Mouse (Mus musculus) forebrain, postnatal 0 days (tissue): ENCODE results near the gene Morn1. TPM values are rescaled to one million over a fixed set of nuclear protein-coding genes. Genes with fewer than 3 reads are reported as not detected.
A peak's percentile ranks its signal among the peaks of the same experiment; 100 is the strongest.

Experiments used
- ATAC-seq: fragments of 200-750 bp; cut with Nextera tagmentation; 2 replicates; pipeline ENCODE4 v1.8.0; 2017; ENCODE audit warnings: mild to moderate bottlenecking, moderate library complexity
- DNase-seq: peaks from one replicate; pipeline ENCODE4 v3.0.0-alpha.2; 2015
- H3K27ac ChIP-seq: fragments of 300-500 bp; sonication (generic); 2 replicates; pipeline ENCODE4 v1.5.1; 2014; ENCODE audit warnings: low read depth, mild to moderate bottlenecking, antibody characterized with exemption, low read length, moderate library complexity, mixed read lengths
- H3K27me3 ChIP-seq: fragments of 300-500 bp; sonication (generic); 2 replicates; pipeline ENCODE4 v1.6.1; 2014; ENCODE audit warnings: mild to moderate bottlenecking, low read length, mixed read lengths; ENCODE audit not compliant: insufficient read depth
- H3K36me3 ChIP-seq: fragments of 300-500 bp; sonication (generic); 2 replicates; pipeline ENCODE4 v1.6.1; 2014; ENCODE audit warnings: mild to moderate bottlenecking, moderate library complexity; ENCODE audit not compliant: insufficient read depth
- H3K4me1 ChIP-seq: fragments of 300-500 bp; sonication (generic); 2 replicates; pipeline ENCODE4 v1.6.1; 2014; ENCODE audit warnings: antibody characterized with exemption; ENCODE audit not compliant: insufficient read depth
- H3K4me2 ChIP-seq: fragments of 300-500 bp; sonication (generic); 2 replicates; pipeline ENCODE4 v1.6.1; 2014; ENCODE audit warnings: low read depth, mild to moderate bottlenecking, moderate library complexity
- H3K4me3 ChIP-seq: fragments of 300-500 bp; sonication (generic); 2 replicates; pipeline ENCODE4 v1.5.1; 2014; ENCODE audit warnings: low read depth, low read length, mixed read lengths
- H3K9ac ChIP-seq: fragments of 300-500 bp; sonication (generic); 2 replicates; pipeline ENCODE4 v1.6.1; 2014; ENCODE audit warnings: mild to moderate bottlenecking
- H3K9me3 ChIP-seq: fragments of 300-500 bp; sonication (generic); 2 replicates; pipeline ENCODE4 v1.6.1; 2016; ENCODE audit warnings: low read length
- CTCF ChIP-seq: sonication (generic); IDR thresholded peaks from 2 replicates; pipeline ENCODE4 v1.5.1; 2016; ENCODE audit warnings: antibody characterized with exemption, control low read depth, low read depth
- WGBS: fragments of 180-500 bp; shearing (Covaris S2); extraction: QIAGEN DNeasy Blood & Tissue Kit; methylation state at CpG from one replicate; pipeline ENCODE4 v1.1.7; 2014; 5-methylcytosine and 5-hydroxymethylcytosine counted together
- polyA plus RNA-seq: library from polyadenylated mRNA; unstranded; fragments of >200 nt; fragmentation: Nextera tagmentation; extraction: Ambion mirVana; gene quantifications from 2 replicates; pipeline ENCODE4 v1.2.1, GENCODE M21; 2015
- total RNA-seq: library from RNA; depleted of rRNA; stranded (reverse); fragments of >200 nt; gene quantifications from 2 replicates; pipeline ENCODE4 v1.2.3, GENCODE M21; 2014

The Morn1 gene
- total and polyA plus RNA-seq, 2 experiments from 2014 or later, result 7.4 to 9.7 TPM

DNA sequence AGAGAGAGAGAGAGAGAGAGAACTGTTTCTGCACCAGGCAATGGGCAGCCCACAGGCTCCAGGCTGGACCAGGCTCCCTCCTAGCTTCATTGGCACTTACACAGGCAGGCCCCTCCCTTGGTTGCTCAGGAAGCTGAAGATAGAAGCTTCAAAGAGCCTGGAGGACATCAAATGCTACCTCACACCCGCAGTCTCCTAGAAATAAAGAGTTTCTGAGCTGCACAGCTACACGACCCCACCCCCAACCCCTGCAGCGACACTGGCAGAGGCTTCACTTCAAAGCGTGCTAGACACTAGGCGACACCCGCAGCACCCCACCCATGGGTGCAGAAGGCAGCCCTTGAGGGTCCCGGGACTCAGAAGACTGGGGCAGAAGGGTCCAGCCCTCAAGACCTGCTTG, 36.3 kb upstream of the Morn1 start:
- TF ChIP-seq CTCF, result no peak
- no peak overlapping the region for H3K4me3 ChIP-seq
- WGBS, result 86% methylated on average over 7 of the region's 7 CpGs

GRCm38 (mm10) chr4:155056724-155057123, 29.7 kb upstream of the Morn1 start, which contains the start of gene Plch2:
Plch2 (minus strand) TSS chr4:155056784.
- Histone ChIP-seq H3K27me3 (no peaks in the 10 kb centered on the region), H3K9ac (no peak within 1 kb of the TSS), H3K4me2 (no peak within 1 kb of the TSS), H3K4me1 (no peaks in the 10 kb centered on the region), H3K9me3 (no peaks in the 10 kb centered on the region), H3K36me3 (no peaks in the 10 kb centered on the region), H3K4me3 (no peak within 1 kb of the TSS), H3K27ac (no peak within 1 kb of the TSS)
- no peak for DNase-seq
- no peak for TF ChIP-seq CTCF
- ATAC-seq, result no peak
- 34% methylated on average over 10 of the region's 10 CpGs for WGBS

More for the DNA sequence above, 36.3 kb upstream of the Morn1 start:
- Histone ChIP-seq H3K4me2 (no peak overlapping the region), H3K36me3 (no peaks in the 10 kb centered on the region), H3K27ac (no peak overlapping the region), H3K9me3 (no peaks in the 10 kb centered on the region), H3K27me3 (no peaks in the 10 kb centered on the region; the same call in 1 of the 2 replicates), H3K4me1 (no peaks in the 10 kb centered on the region), H3K9ac (no peak overlapping the region)
- DNase-seq (no peak), ATAC-seq (no peak)

DNA sequence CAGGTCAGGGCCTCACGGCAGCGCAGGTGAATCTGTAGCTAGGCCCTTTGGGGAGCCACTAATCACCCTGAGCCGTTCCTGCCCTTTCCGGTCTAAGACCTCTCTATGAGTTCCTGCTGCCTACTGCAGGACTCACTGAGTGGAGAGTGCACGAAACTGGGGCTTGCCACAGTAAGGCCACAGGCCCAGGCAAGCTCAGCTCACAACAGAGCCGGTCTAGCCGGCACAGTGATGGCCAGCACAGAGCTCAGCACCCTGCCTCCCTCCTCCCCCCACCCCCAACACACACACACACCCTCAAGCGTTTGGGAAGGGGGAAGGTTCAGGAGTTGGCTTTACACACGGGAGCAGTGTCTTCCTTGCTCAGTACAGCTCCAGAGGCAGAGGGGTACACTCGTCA, 28.1 kb upstream of the Morn1 start:
- ATAC-seq (no peak), DNase-seq (no peak)
- no peaks in the 10 kb centered on the region for H3K36me3 ChIP-seq

DNA sequence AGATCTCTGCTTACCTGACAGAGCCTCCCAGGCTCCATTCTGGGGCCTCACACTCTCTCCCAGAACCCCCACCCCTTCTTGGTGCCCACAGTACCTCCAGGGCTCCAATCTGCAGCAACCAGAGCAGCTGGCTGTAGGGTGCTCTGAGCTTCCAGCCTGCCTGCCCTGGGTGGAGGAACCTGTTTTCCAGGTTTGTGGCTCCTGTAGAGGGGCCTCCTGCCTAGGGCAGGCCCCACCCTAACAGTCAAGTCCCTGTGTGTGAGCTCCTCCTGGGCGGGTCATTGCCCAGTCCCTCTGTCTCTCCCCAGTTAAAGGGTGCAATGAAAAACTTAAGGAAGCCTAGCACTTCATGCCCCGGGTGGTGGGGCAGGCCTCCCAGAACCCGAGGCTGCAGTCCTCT, 22.5 kb upstream of the Morn1 start:
- ATAC-seq (no peak), DNase-seq (no peak)
- Histone ChIP-seq H3K27me3 (no peaks in the 10 kb centered on the region), H3K9ac (no peak overlapping the region), H3K4me3 (no peak overlapping the region), H3K4me2 (no peak overlapping the region), H3K9me3 (no peaks in the 10 kb centered on the region), H3K4me1 (peaks cover 12% of the 10 kb centered on the region), H3K27ac (no peak overlapping the region), H3K36me3 (peaks cover 5% of the 10 kb centered on the region; the same call in 1 of the 2 replicates)
- 54% methylated on average over 3 of the region's 3 CpGs for WGBS
- TF ChIP-seq CTCF, result no peak

More for the DNA sequence above, 28.1 kb upstream of the Morn1 start:
- WGBS, result 44% methylated on average over 10 of the region's 10 CpGs
- no peak overlapping the region for H3K27ac ChIP-seq
- H3K9me3 ChIP-seq, result no peaks in the 10 kb centered on the region
- H3K9ac ChIP-seq, result no peak overlapping the region
- no peaks in the 10 kb centered on the region for H3K27me3 ChIP-seq
- no peak overlapping the region for H3K4me3 ChIP-seq
- no peak for TF ChIP-seq CTCF
- no peak overlapping the region for H3K4me2 ChIP-seq
- H3K4me1 ChIP-seq, result no peaks in the 10 kb centered on the region

- peak; percentile 26; the same call in 1 of the 2 replicates for TF ChIP-seq CTCF
- Histone ChIP-seq H3K36me3 (peaks cover 9% of the 10 kb centered on the region), H3K4me3 (no peak overlapping the region), H3K4me1 (peaks cover 12% of the 10 kb centered on the region), H3K27ac (no peak overlapping the region), H3K27me3 (no peaks in the 10 kb centered on the region), H3K9me3 (no peaks in the 10 kb centered on the region), H3K9ac (no peak overlapping the region), H3K4me2 (no peak overlapping the region)
- DNase-seq (no peak), ATAC-seq (no peak)
- 64% methylated on average over 2 of the region's 2 CpGs for WGBS
Measured at GRCm38 (mm10) chr4:155064474-155064873, 21.9 kb upstream of the Morn1 start.

GRCm38 (mm10) chr4:155065970-155066833, 20.2 kb upstream of the Morn1 start:
- H3K4me3 ChIP-seq, result peak overlapping the region; percentile 62
- no peaks in the 10 kb centered on the region for H3K27me3 ChIP-seq
- 3% methylated on average over 15 of the region's 15 CpGs for WGBS
- peak; percentile 96 for TF ChIP-seq CTCF
- H3K9ac ChIP-seq, result peak overlapping the region; percentile 71; the same call in 1 of the 2 replicates
- peak; percentile 97 for DNase-seq
- peak; percentile 76 for ATAC-seq
- H3K4me1 ChIP-seq, result peaks cover 12% of the 10 kb centered on the region
- peaks cover 26% of the 10 kb centered on the region for H3K36me3 ChIP-seq
- H3K4me2 ChIP-seq, result peak overlapping the region; percentile 88
- H3K9me3 ChIP-seq, result no peaks in the 10 kb centered on the region
- peak overlapping the region; percentile 69 for H3K27ac ChIP-seq

DNA sequence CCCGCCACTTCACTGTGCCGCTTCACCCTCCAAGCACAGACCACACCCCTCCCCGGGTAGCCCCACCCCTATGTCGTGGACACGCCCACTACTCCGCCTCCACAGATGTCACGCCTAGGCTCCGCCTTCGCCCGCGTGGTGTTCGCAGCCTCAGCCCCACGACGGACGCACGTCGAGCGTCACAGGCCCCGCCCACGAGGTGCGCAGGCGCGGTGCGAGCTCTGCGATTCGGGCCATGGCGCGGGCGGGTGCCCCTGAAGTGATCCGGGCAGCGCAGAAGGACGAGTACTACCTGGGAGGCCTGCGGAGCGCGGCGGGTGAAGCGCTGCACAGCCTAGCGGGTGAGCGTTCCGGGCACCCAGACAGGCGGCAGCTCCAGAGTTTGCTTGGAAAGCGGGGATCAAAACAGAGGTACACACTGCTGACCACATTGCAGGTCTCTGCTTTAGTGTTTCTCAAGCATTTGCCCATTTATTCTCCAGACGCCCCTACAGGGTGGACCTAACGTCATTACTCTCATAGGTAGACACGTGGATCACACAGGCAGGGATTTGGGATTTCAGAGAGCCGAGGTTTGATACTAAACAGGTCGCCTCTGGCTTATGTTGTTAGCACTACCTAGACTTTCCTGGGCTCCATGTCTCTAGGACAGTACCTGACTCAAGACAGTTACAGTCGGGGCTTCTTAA, 19.4 kb upstream of the Morn1 start, which contains the start of gene Pex10:
Gene Pex10, plus strand, starts transcription at position 183 of the 689 bp plus-strand sequence.
- WGBS, result 3% methylated on average over 48 of the region's 48 CpGs
- ATAC-seq, result peak; percentile 94

More for the DNA sequence above, 19.4 kb upstream of the Morn1 start, which contains the start of gene Pex10:
- peak within 1 kb of the TSS; percentile 62 for H3K4me3 ChIP-seq
- peak within 1 kb of the TSS; percentile 69 for H3K27ac ChIP-seq
- peak within 1 kb of the TSS; percentile 88 for H3K4me2 ChIP-seq
- H3K27me3 ChIP-seq, result no peaks in the 10 kb centered on the region
- no peaks in the 10 kb centered on the region for H3K9me3 ChIP-seq
- peak; percentile 99 for DNase-seq
- H3K9ac ChIP-seq, result peak within 1 kb of the TSS; percentile 71
- peaks cover 34% of the 10 kb centered on the region for H3K36me3 ChIP-seq
- no peak for TF ChIP-seq CTCF
- H3K4me1 ChIP-seq, result peaks cover 12% of the 10 kb centered on the region
